Mouse (Mus musculus): ENCODE measurements around the gene Inafm2.

Inafm2 gene

DNA sequence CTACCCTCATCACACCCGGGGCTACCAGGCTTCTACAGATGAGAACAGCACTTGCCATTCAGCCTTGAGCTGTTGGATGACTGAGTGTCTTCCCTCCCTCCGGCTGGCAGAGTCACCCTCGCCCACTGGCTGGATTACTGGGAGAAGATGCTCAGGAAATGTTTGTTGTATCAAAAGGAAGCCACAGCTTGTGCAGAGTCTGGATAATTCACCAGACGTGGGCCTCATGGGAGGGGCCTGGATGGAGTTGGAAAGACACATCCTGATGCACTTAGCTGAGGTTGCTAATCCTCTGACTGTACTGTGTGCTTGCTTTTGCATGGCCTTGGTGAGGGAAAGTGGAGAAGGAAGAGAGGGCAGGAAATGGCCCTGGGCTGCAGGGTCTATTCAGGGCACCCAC lies 10.5 kb downstream of the Inafm2 start:
- no peak for DNase-seq (ENCODE audit: low spot score in 2 of 2)

DNA sequence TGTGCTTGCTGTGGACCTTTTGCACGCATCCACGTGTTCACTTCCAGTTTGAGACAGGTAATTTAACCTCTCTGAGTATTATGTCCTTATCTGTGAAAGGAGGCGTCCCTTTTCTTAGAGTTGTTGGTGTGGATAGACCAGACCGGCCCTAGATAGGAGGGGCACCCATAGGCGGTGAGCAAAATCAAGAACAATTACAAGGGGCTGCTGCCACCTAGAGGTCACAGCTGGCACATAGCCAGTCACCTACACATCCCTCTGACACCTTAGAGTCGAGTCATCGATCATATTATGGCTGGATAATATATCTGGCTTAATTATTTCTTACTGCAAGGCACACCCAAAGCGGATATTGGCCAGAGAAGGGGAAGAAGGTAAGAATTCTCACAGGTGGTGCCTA lies 14.3 kb downstream of the Inafm2 start:
- DNase-seq (ENCODE audit: low spot score in 2 of 2): no peak

DNA sequence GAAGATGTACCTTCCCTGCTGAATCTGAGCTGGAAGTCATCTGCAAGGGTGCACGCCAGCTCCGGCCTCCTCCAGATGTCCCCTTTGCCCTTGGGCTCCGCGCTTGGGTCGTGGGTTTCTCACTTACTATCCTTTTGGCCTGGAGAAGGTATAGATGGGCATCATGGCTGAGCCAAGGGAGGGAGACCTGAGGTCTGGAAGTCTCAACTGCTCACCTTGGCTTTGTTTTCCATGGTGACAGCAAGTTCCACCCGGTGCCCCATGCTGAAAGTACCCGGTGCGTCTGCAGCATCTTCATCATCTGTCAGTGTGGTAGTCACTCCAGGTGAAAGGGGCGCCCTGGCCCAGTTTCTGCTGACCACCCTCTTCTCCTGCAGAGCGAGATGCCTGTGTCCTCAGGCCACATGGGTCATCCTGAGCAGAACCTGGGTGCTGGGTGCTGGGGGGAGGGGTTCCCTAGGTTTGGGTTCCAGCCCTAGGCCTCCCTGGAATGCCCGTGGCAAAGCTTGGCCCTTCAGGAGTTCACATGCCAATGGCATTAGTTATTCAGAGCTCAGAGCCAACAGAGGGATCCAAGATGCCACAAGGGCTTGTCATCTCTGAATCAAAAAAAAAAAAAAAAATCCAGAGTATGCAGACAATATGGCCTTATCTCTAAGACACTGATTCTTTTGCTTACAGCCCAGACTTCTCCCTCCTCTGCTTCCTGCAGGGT lies 14.9 kb downstream of the Inafm2 start:
- DNase-seq (ENCODE audit: low spot score in 2 of 2): no peak

DNA sequence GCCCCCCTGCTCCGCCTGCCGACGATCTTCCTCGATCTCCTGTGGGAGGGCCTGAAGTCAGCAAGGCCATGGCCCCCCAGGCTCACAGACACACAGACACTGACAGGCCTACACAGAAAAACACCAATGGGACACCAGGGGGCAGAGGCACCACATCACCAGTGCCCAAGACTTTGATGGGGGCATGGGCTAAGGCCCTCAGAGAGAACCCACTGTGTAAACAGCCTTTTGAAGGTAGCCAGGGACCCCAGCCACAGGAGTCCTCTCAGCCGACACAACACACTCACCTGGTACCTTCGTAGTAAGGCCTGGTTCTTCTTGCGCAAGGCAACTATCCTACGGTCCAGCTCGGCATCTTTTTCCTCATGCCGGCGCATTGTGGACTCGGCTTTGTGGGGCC lies 15.8 kb downstream of the Inafm2 start:
- no peak for DNase-seq (ENCODE audit: low spot score in 2 of 2)

DNA sequence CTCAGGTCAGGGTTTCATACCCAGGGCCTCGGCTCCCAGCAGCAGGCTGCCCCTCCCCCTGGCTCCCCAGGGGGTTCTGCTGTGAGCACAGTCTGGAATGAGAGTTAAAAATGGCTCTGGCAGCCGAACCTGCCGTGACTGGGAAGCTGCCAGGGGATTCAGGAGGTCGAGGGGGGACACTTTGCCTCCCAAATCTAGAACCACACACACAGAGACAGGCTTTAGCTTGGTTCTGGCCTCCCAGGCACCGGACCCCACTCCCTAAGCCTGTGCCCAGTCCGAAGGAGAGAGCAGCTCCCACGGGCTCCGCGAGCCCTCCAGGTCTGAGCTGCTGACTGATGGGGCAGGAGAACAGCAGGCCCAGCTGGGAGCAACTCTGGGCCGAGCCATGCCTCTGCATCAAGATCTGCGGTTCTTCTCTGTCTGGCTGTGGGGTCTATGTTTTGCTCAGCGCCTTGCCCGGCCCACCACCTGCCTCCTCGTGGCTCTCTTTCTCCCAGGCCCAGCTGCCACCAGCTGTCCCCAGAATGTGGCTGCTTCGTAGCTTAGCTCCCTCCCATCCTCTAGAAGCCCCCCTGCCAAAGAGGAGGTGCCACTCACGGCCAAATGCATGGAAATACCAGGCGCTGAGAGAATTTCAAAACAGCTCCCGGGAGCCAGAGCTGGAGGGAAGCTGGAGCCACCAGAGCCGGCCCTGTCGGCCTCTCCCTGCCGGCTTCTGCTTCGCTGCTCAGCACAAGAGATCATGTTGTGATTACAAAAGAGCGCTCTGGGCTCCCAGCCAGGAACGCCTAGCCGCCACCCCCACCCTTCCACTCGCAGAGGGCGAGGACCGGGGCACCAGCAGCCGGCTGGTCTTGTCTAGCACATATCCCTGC lies 16.6 kb downstream of the Inafm2 start, which contains the start of gene Ccdc9b:
TSS of gene Ccdc9b (minus strand) at position 756 of the 878 bp plus-strand sequence.
- peak; percentile 79 to 80 for DNase-seq (ENCODE audit: low spot score in 2 of 2)

DNA sequence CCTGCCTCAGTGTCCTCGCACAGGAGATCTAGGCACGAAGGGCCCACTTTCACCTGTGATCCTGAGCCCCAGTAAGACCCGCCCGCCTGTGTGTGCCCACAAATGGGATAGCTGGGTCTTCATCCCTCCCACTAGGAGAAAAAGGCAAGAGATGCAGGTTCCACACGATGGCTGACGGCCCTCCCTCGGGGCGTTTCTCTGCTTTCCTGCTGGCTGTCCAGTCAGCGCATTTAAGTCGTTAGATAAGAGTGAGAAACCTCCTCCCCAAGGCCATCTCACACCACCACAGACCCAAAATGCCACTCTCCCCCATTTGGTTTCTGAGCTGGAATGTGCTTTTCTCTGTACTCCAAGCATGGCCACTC lies 17.2 kb downstream of the Inafm2 start:
- no peak for DNase-seq (ENCODE audit: low spot score in 2 of 2)

DNA sequence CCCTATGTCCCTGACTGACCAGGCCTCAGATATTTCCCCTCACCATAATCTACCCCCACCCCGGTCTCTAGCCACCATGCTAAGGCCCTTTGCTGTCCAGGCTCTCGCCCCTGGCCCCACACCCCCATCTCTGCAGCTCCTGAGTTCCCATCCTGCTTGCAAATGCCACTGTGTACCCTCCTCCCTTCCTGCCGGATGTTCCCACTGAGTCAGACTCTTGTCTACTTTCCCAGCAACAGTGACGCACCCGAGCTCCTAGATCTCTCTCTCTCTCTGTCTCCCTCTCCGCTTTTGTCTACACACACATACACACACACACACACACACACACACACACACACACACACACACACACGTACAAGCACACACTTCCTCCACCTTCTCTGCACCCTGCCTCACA lies 17.9 kb downstream of the Inafm2 start:
- DNase-seq (ENCODE audit: low spot score in 2 of 2): no peak

DNA sequence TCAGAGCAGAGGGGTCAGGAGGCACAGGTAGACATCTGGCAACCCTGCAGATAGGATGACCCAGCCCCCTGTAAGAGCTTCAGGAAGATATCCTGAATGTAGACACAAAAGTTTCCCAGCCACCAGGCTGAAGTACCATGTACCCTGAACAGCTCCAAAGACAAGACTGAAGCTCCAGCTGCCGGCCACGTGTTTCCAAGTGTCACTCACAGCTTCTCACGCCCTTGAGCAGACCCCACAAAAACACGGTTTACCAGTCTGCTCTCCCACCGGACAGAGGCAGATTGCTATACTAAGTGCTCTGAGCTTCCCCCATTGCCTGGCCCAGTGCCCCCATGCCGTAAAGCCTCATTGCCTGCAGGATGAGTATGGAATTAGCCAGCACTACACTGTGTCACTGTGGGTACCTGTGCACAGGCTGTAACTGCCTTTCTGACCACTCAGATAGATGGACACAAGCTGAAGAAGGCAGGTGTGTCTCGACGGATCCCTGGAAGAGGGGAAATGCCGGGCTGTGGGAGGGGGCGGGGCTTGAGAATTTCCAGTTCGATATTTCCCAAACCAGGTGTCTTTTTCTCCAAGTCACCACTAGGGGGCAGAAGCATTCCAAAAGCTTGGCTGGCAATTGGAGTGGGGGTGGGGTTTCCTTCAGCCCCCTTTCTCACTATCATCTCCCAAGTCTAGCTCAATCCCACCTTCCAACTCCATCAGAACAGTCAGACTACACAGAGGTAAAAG lies 18.7 kb downstream of the Inafm2 start:
- DNase-seq (ENCODE audit: low spot score in 2 of 2): no peak

DNA sequence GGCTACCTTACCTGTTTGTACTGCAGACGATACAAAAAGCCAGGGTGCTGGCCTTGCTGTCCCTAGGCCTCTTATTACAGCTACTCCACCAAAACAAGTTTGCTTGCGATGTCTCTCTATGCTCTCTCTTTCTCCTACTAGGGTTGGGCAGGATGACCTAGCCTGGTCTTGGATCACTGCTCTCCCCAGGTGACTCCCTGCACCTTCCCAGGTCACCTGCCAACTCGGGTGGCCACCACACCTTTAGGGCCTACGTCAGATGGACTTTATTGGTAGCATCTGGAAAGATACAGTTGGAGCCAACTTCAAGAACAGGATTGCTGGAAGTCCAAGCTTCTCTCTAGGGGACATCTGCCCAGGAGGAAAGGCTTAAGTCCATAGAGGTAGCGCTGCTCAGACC lies 19.3 kb downstream of the Inafm2 start:
- DNase-seq (ENCODE audit: low spot score in 2 of 2): no peak

DNA sequence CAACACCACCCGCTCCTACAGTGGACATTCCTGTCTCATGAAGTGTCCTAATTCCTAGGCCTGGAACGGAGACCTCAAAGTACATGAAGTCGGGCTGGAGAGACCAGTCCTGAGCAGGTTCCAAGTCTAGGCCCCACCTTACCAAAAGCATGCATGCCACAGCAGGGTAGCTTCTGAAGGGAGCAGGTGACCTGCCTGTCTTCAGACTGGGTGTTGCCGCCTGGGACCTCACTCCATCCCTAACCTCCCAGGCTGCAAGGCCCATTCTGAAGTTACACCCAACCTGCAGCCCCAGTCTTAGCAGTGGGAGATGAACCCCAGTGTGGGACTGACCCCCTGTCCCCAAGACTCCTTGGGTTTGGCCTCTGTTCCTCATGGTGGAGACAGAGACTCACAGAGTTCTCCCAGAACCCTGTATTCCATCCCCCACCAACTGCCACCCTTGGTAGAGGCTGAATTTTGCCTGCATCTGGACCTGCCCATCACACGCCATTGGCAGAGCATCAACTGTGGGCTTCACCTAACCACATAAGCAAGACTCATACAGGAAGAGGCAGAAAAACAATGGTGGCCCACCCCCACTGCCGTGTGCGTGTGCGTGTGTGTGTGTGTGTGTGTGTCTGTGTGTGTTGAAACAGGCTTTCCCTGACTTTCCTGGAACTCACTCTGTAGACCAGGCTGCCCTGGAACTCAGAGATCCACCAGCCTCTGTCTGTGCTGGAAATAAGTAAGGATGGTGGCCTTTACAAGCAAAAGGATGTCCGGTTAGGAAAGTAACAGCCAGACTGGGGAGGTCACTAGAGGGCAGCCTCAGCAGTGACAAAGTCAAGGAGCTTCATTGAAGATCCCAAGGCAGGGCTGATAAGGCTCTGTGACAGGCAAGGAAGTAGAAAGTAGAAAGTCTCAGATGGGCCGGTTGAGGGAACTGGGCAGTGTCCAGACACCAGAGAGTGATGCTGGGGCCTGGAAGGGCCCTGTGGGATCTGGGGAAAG lies 20.8 kb downstream of the Inafm2 start:
- DNase-seq (ENCODE audit: low spot score in 2 of 2): no peak

DNA sequence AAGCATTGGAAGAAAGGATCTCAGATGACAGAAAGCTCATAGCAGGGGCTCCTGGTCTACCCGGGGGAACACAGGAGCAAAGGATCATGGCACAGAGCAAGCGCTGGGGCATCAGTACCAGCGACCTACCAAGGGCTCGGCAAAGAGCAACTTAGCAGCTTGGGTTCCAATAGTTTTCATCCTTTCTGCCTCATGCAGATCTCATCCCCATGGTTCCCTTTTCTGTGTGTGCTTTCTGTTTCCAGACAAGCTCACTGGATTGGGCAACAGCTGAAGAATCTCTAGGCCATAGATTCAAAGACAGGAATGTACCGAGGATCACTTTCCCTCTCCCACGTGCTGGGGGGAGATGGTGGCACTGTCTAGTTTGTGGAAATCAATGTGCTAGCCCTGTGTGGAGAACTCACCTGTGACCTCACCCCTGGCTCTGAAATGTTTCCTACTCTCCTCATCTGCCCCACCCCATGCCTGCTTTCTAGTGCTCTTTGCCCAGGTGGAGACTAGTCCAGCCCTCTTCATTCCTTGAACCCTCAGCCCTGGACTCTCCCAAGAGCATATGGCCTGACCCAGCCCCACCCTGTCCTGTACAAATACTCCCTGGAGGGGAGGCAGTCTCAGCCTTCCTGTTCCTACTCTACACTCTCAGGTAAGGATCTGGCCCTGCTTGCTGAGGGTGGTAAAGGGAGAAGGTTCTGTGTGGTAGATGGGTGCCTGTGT lies 26.8 kb downstream of the Inafm2 start, which contains the start of gene Phgr1:
TSS of gene Phgr1 (plus strand) at position 612 of the 717 bp plus-strand sequence.
- DNase-seq (ENCODE audit: low spot score in 2 of 2): no peak

DNA sequence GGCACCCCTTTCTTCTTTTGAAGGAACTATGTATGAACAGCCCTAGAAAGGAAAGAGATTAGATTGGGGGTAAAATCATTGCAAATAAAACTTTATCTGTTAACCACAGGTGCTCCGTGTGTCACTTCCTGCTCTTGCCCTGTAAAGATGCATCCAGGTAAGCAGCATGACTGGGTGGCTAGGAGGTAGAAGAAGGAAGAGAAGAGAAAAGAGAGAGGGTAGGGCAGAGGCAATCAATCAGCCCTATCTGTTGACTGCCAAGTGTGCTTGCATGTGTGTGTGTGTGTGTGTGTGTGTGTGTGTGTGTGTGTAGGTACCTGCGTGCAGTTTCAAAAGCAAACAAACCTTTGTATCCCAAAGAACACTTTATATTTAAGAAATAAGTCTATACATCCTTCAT lies 29.0 kb downstream of the Inafm2 start:
- DNase-seq (ENCODE audit: low spot score in 2 of 2): no peak

DNA sequence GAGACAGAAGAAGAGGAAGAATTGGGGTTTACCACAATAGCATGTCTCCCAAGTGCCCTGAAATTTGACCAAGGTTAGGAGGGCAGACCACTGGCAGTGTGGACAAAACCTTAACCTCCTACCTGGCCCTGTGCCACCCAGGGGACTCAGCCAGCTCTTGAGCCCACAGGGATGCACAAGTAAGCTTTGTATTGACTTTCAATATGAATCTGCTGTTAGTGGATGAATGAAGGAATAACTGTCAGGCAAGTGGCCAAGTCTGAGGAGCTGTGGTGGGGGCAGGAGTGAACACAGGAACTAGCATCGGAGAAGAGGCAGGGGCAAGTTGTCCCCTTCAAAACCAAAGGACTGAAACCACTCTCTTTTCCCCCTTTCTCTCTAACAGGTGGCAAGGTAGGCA lies 29.8 kb downstream of the Inafm2 start:
- no peak for DNase-seq (ENCODE audit: low spot score in 2 of 2)

DNA sequence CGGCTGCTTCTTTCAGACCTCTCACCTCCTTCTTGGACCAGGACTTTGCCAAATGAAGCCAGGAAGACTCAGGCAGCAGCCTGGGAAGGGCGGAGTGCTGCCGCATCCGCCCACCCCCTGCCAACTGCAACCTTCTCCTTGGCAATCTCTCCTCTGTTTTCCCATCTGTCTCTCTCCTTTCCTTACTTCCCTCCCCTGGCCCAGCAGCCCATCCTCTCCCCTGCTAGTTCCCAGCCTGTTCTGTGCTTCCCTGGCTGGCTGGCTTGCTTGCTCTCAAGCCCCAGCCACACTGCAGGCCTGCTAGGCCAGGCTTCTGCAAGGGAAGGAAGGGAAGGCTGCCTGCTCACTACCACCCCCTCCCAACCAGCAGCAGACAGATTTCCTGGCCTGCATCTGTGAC lies 30.3 kb downstream of the Inafm2 start:
- DNase-seq (ENCODE audit: low spot score in 2 of 2): peak in 1 of 2 experiments; percentile 48

DNA sequence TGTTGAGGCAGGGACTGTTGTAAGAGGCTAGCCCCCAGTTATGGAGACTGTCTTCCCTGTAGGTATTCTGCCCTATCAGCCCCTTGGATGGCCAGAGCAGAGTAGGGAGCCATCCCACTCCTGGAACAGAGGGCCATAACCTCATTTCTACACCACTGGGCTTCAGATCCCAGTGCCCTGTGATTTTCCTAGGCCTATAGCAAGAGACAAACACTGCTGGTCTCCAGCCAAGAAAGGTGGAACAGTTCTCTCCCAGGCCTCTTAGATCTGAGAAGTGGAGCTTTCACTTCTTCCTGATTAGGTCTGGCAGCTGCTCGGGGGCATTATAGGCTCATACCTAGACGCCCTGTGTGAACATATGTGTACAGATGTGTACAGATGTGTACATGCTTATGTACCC lies 30.7 kb downstream of the Inafm2 start:
- no peak for DNase-seq (ENCODE audit: low spot score in 2 of 2)

DNA sequence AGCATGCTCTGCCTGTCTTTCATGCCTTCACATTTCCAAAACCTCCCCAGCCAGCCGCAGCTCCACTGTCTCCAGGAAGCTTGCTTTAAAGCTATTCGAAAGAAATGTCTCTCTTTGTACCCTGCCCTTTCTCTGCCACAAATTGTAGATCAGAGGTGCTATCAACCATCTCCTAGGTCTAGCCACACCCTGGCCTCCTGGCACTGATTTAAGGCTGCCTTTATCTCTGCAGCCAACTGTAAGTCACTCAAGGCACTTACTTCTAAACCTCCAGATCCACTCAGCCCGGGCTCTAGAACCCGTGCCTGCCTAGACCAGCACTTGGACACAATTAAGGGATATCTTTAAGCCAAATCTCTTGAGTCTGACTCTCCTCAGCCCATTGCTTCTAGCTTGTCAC lies 32.9 kb downstream of the Inafm2 start:
- DNase-seq (ENCODE audit: low spot score in 2 of 2): no peak

DNA sequence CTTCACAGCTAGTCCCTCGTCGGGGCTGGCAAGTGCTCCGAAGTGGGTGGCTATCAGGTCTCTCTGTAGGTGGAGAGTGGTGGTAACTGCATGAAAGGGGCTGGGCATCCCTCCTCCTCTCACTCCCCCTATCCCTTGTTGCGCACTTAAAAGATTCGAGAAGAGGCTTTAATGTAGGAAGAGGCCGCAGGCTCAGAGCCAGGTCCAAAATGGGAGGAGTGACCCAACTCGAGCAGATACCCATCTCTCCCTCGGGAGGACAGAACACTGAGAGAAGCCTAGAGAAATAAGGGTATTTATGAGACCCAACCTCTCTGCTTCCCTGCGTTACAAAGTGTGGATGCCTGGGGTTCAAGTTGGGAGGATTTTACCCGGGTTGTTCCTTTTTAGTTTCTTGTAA lies 33.5 kb downstream of the Inafm2 start:
- DNase-seq (ENCODE audit: low spot score in 2 of 2): no peak

DNA sequence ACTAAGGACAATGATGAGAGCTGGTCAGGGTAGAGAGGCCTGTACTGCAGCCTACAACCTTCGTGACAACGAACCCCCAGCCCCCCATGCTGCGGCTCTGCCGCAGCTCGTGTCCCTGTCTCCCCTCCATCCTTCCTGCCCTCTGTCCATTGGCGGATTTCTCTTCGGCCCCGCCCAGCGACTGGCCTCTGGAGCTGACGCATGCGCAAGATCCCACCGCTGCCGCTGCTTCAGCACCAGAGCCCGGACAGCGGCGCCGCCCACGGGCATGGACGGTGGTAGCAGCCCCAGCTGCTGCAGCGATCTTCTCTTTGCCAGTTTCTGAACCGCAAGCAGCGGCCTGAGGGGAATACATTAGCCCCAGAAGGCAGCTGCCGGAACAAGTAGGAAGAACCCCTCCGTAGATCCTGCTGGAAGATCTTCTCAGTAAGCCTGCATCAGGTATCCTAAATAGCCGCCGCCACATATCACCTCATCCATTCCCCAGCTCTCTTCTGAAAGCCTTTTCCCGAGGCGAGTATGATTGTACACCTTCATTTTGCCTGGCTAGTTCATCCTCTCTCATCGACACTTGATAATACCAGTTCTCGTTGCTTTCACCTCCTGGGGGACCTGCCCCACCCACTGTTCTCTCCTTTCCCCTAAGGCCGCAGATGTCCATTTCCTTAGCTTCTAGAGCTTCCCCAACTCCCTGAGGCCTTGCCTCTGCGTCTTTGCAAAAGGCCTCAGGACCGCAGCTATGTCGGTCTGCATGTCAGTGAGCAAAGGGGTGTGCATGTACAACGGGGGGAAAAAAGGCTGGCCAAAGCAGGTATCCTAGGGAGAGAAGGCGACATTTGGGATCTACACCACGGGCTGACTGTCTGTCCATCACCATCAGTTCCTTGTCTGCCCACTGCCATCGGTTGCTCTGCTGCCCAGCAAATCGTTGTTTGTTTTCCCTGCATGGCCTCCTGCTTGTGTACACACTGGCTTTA lies 34.2 kb downstream of the Inafm2 start, which contains the start of gene Disp2:
TSS of gene Disp2 (plus strand) at position 216 of the 977 bp plus-strand sequence.
- peak; percentile 89 to 92 for DNase-seq (ENCODE audit: low spot score in 2 of 2)

DNA sequence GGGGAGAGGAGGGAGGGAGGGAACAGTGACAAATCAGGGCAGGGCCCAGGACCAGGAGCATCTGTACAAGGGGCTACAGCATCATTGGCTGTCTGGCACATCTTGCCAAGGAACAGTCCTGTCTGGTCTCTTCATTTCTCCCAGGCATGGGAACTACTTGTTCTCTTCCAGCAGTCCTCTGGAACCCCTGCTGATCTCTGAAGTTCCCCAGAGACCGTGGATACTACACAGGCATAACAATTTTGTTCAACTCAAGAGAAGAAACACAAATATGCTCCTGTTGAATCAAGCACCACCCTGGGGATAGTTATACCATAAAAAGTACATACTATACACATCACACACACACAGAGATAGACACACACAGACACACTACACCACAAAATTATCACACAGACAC lies 35.6 kb downstream of the Inafm2 start:
- no peak for DNase-seq (ENCODE audit: low spot score in 2 of 2)
